Mouse (Mus musculus) thymus, adult 2 months (tissue): ENCODE results near the gene Clic5.

Source experiments
- CTCF ChIP-seq: fragments of 200-500 bp; IDR thresholded peaks from 2 replicates; pipeline ENCODE4 v1.5.1; 2012; ENCODE audit warnings: mild to moderate bottlenecking, control low read depth, low read length, moderate library complexity, borderline replicate concordance; ENCODE audit not compliant: control insufficient read depth, poor library complexity, insufficient read depth; ENCODE audit errors: extremely low read depth
- POLR2A ChIP-seq: fragments of 200-500 bp; IDR thresholded peaks from 2 replicates; pipeline ENCODE4 v1.6.1; 2012; ENCODE audit warnings: mild to moderate bottlenecking, low read length, control low read depth, moderate library complexity; ENCODE audit not compliant: control insufficient read depth, poor library complexity, insufficient read depth; ENCODE audit errors: extremely low read depth

DNA sequence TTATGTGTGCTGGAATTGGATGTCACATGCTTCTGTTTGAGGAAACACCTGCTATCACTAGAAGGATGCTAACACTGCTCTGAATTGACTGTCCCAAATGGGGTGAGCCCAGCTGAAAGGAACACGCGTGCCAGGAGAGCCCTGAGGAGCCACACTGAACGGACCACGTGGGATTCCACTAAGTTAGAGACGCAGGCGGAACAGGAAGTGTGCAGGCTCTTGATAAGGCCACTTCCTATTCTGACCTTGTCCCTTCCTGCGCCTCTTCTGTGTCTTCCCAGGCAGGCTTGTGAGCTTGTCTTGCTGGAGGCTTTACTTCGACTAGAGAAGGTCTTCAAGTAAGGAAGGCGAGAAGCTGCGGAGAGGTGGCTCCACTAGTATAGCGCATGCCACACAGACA lies 27.9 kb upstream of the Clic5 start:
- no peak for TF ChIP-seq POLR2A
- TF ChIP-seq CTCF: no peak
